Mouse (Mus musculus) splenic B cell, adult 2 months (primary cell): ENCODE measurements around the gene Chst11.

Experiments
- DNase-seq: peaks from one replicate; pipeline ENCODE4 v3.0.0-alpha.2; 2011; ENCODE audit warnings: low read depth, low spot score
- H3K27me3 ChIP-seq: 2 replicates; pipeline ENCODE4 v1.6.1; 2012; ENCODE audit warnings: mild to moderate bottlenecking, low read length, moderate library complexity, mixed read lengths; ENCODE audit not compliant: control insufficient read depth, poor library complexity, insufficient read depth, severe bottlenecking
- H3K36me3 ChIP-seq: 2 replicates; pipeline ENCODE4 v1.6.1; 2012; ENCODE audit warnings: mild to moderate bottlenecking, low read length, moderate library complexity, mixed read lengths; ENCODE audit not compliant: control insufficient read depth, poor library complexity, insufficient read depth, severe bottlenecking

Gene Chst11

DNA sequence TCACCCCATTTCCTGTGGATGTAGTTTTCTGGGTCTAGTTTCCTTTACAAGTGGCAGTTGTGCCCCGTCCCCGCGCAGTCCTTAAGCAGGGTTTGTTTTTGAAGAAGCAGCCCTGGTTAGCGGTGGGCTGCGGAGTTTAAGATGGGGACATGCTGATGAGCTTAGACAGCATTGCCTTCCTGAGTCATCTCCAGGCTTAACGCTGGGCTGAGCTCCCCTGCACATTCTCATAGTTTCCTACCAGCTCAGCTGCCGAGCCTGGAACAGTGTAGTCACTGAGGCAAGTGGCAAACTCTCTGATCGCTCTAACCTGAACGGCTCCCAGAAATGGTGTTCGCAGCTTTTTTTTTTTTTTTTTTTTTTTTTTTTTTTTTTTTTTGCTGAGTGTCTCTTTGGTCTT, 109.0 kb downstream of the Chst11 start:
- peak; percentile 29 for DNase-seq
- Histone ChIP-seq H3K27me3 (no peaks in the 10 kb centered on the region), H3K36me3 (no peaks in the 10 kb centered on the region)

DNA sequence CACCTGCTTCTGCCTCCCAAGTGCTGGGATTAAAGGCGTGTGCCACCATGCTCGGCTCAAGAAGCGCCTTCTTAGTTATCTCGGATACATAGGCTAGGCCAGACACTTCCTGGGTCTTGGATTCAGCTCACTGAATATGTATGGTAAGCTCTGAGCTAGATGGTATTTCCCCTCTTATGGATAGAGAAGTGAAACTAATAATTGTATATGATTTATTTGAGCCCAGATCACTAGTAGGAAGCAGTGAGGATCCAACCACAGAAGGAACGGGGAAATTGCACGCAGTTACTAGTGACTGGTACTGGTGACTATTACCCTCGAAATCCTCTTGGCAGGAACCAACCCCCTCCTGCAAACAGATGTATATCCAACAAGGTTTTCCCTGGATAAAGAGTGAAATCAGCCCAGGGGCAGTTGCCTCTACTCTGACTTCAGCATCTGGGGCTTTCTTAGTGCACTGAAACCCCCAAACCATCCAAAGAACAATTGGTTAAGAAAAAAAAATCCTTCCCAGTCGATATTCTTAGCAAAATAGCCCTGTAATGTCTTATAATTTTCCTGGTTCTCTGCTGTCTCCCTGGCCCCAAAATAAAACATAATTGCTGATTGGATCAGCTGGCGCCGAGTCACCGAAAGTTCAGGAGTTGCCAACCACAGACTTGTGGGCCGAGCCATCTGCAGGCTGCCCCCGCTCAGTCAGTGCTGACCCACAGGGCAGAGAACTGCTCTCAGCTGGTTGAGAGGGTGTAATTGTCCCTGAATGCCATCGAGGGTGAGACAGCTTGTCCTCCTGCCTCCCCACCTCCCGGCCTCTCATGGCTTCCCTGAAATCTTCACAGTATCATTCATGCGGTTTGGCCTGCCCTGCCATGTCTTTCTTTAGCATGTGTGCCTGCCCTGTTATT, 109.8 kb downstream of the Chst11 start:
- peak; percentile 72 for DNase-seq
- Histone ChIP-seq H3K36me3 (no peaks in the 10 kb centered on the region), H3K27me3 (no peaks in the 10 kb centered on the region)

DNA sequence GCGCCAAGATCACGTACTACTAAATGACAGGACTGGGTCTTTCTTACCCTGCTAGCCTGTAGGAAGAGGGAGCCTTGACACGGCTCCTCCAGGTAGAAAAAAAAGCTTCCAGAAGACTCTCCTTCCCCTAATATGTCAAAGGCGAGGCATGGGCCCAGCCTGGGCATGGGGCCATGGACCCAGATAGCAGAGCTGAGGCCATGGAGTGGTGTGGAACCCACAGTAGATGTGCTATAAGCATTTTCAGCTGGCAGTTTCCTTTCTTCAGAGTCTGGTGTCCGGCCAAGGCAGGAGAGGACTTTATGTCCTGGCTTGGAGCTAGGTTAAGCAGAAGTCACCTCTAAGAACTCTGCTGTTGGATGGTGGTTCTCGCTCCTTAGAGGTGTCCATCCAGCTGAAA, 111.0 kb downstream of the Chst11 start:
- Histone ChIP-seq H3K27me3 (no peaks in the 10 kb centered on the region), H3K36me3 (no peaks in the 10 kb centered on the region)
- DNase-seq, result no peak

DNA sequence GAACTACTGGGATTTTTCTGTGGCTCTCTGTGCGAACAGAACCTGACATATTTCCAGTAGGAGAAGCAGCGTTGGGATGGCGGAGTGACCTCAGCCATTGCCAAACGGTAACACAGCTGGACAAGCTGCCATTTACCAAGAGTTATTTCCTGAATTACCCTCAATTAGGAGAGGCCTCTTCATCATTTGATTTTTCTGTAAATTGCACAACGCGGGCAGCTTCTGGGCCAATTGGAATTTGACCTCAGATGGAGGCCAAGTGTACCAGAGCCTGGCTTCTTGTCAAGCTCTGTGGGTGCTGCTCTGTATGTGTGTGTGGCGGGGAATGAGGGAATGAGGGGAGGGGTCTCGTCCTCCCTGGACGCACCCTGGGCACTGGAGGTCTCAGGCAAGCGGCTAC, 113.6 kb downstream of the Chst11 start:
- Histone ChIP-seq H3K36me3 (no peaks in the 10 kb centered on the region), H3K27me3 (no peaks in the 10 kb centered on the region)
- DNase-seq, result no peak

DNA sequence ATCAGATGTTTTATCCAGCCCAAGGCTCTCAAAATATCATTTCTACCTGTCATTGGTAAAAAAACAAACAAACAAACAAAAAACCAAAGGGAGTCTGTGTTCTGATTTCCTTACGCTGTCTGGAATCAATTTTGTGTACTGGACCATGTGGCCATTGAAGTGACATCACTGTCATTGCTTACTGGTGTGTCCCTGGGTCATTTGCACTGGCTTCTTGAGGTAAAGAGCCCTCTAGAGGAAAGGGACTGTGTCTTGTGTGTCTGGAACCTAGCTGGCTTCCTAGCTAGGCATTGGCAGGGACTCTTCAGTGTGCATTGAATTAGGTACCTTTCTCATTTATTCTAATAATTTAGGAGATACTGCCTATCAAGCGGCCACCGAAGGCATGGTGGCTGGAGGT, 114.4 kb downstream of the Chst11 start:
- Histone ChIP-seq H3K36me3 (no peaks in the 10 kb centered on the region), H3K27me3 (no peaks in the 10 kb centered on the region)
- DNase-seq, result peak; percentile 33

DNA sequence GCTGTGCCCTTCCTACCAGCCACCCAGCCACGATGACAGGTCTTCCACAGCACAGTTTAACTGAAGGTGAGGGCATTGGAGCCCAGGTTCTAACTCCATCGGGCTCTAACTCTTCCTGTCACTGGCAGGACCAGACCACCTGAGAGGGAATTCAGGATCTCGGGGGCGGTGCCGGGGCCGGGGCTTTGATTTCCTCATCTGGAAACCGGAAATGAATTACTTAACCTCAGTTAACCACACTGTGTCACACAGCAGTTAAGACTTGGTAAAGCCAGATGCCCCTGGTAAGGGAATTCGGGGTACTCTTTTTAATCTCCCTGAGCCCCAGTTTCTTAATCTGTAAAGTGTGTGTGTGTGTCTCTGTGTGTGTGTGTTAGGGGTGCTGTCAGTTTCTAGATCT, 115.6 kb downstream of the Chst11 start:
- no peaks in the 10 kb centered on the region for H3K27me3 ChIP-seq
- no peaks in the 10 kb centered on the region for H3K36me3 ChIP-seq
- DNase-seq, result no peak

DNA sequence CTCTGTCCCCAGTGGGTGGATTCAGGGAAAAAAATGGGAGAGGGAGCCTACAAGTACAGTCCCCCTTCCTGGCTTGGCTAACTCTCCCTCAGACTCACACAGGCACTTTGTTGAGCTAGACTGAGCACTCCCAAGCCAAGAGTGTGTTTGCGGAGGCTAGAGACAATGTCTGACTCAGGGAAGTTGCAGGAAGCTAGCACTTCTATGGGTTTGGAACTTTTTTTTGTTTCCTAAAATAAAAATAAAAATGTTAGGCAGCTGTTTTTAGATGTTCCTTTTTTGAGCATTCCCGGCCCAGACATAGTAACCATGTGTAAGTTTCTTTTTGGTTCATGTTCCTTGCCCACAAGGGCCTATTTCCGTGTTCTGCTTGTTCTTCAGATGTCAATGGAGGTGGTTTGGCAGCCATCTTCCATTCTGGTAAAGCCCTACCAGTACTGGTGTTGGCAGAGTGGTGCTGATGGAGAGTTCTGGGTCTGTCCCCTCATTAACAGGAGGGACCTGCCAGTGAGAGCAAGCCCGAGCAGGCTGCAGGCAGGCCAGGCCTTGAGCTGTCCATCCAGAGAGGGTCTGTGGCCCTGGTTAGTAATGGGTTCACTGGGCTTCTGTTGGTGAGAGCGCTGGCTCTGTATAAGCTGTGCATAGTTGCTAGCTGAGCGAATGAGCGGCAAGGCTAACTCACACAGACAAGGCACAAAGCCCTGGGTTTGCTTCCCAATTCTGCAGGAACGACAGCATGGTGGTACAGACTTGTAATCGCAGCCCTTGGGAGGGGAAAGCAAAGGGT, 116.3 kb downstream of the Chst11 start:
- H3K36me3 ChIP-seq, result no peaks in the 10 kb centered on the region
- no peak for DNase-seq
- H3K27me3 ChIP-seq, result no peaks in the 10 kb centered on the region

DNA sequence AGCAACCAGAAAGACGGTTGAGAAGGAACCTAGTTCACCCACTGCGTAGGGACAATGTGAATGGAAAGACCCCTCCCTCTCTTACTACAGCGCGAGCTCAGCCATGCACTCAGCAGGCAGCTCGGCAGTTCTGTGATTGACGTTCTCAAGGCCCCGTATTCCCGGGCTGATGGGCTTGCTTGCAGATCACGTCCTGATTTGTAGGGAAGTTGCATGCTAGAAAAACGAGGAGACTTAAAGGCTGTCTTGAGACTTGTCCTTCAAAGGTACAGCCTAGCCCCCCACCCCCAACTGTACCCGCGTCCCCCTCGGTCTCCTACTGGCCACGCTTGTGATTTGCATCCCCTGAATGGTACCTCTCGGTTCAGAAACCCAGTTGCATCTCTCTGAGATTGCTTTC, 117.4 kb downstream of the Chst11 start:
- H3K27me3 ChIP-seq, result no peaks in the 10 kb centered on the region

DNA sequence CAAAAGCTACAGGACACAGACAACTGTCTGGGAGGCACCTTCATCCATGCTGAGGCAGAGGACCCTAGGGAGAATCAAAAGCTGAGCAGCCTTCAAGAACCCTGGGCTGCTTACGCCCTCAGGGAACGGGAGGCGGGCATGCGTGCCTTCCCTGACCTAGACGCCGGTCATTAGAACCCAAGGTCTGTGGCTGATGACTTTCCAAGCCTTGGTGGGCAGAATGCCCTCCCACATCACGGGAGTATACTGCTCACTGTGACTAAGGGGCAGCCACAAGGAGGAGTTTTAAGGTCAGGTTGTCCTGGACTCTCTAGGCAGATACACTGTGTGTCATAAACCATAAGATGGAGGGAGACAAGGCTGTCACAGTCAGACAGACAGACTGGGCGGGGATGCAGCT, 118.9 kb downstream of the Chst11 start:
- H3K27me3 ChIP-seq, result no peaks in the 10 kb centered on the region
- H3K36me3 ChIP-seq, result no peaks in the 10 kb centered on the region
- no peak for DNase-seq

More for the DNA sequence above, 117.4 kb downstream of the Chst11 start:
- no peaks in the 10 kb centered on the region for H3K36me3 ChIP-seq
- no peak for DNase-seq

DNA sequence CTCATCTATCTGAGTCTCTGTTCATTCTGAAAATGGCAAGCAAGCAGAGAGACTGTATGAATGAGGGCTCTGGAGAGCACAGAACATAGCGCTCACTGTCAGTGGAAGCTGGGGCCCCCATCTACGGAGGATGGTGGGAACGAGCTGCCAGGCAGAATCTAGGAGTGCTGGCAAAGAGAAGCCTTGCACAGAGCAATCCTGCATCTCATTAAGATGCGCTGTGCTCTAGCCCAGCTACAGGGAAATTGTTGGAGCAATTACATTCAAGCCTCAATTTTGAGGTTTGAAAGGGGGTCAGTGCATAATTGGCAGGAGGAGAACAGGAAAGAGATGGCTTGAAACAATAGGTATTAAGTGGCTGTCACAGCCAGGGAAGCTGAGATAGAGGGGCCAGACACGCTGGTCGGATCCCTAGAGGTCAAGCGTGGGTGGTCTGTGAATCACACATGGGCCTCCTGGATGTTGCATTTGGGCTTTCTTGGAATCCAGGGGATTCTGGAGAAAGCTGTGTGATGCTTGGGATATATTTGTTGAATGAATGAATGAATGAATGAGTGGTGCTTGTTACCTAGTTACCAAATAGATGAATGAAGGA, 121.0 kb downstream of the Chst11 start:
- no peaks in the 10 kb centered on the region for H3K27me3 ChIP-seq
- no peaks in the 10 kb centered on the region for H3K36me3 ChIP-seq
- DNase-seq, result no peak

DNA sequence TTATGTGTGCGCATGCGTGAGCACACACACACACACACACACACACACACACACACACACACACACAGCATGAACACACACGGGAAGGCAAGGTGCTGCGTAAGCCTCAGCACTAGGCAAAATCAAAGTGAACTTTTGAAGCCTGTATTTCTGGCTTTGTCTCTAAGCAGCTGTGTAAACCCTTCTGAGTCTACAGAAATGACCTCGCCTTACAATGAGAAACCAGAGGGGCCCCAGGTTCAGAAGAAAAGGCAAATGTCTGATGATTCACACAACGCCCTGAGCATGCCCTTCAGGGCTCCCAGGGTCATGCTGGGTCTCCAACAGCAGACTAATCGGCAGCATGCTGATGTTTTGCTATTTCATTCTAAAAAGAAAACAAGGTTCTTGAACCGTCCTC, 122.1 kb downstream of the Chst11 start:
- DNase-seq, result no peak
- no peaks in the 10 kb centered on the region for H3K36me3 ChIP-seq
- no peaks in the 10 kb centered on the region for H3K27me3 ChIP-seq

DNA sequence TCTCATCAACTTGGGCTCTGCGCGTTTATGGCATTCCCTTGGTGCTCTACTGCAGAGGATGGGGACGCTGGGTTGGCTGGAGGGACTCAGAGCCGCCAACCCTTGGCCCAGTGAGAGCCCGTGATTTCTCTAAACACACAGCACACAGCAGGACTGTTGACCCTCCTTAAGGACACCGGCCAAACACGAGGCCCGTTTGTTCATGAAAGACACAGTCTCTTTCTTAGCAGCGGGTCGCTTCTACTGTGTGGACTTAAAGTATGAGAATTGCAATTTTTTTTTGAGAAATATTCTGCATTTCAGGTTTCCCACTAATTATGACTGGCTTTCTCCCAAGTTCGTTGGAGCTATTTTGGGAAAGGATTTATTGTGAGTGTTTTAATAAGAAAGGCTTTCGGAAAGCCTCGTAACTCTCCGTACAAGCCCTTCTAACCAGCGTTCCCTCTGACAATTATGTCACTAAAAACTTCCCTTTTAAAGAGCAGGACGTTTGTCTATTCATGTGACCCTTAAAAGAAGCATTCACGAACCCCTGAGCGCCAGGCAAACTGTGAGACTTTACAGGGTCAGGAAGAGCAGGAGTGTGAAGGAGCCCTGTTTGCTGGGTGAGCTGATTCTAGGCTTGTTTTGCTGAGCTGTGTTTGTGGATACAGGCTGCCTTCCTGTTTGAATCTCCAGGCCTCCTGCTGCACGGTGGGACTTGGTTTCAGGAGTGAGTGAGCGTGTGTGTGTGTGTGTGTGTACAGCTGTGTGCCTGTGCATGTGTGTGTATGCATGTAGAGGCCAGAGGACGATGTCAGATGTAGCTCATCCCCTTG, 122.8 kb downstream of the Chst11 start:
- Histone ChIP-seq H3K27me3 (no peaks in the 10 kb centered on the region), H3K36me3 (no peaks in the 10 kb centered on the region)
- DNase-seq, result no peak

DNA sequence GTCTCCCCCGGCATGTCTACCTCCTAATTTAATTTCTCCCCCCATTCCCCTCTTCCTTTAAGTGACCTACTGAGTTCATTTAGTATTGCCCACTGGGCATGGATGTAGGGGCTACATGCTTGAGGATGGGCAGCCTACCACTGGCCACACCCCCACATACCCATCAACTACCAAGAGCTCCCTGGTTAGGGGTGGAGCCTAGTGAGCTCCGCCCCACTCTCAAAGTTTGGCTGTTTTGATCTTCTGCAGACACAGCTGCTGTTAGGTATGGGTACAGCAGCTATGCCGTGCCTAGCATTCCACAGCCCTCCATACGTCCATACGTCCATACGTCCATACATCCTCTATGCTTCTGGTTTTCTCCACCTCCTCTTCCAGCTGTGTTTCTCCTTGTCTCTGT, 123.6 kb downstream of the Chst11 start:
- DNase-seq, result no peak
- no peaks in the 10 kb centered on the region for H3K27me3 ChIP-seq
- no peaks in the 10 kb centered on the region for H3K36me3 ChIP-seq

DNA sequence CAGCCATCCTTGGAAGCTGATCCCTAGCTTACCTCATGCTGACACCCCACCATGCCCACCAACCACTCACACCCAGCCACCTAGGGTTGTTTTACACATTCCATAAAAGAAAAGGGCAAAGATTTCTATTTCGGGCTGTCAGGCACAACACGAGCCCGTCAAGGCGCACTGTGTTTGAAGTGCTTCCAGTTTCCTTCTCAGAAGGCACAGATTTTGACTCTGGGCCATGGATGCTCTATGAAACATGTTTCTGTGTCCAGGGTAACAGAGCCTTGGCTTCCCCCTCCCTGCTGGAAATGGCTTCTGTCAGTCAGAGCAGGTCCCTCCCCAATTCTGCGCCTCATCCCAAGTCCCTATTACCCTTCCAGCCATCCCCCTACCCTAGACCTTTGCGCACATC, 125.7 kb downstream of the Chst11 start:
- no peaks in the 10 kb centered on the region for H3K36me3 ChIP-seq
- DNase-seq, result no peak
- no peaks in the 10 kb centered on the region for H3K27me3 ChIP-seq
